Mouse (Mus musculus): ENCODE data around the gene Defa35. TPM values are rescaled to one million over a fixed set of nuclear protein-coding genes. Genes with fewer than 3 reads are reported as not detected.
"Not testable (repeated sequence)": the region's sequence is repeated elsewhere in the genome, so short reads cannot be mapped to it uniquely, and the experiment has no call there.

The Defa35 gene
- not detected in 2 replicates for polyA plus RNA-seq (2015; fragmentation: Nextera tagmentation; extraction: Ambion mirVana)

GRCm38 (mm10) chr8:21064738-21065137, at the start of gene Defa35:
Gene Defa35 (plus strand): TSS chr8:21065038.
- not testable (repeated sequence) for H3K9ac ChIP-seq (ENCODE audit: low read length); H3K36me3 ChIP-seq (ENCODE audit: control insufficient read depth, insufficient read depth); H3K9me3 ChIP-seq (replicated peaks; ENCODE audit: control insufficient read depth, low read length); H3K27me3 ChIP-seq (ENCODE audit: control insufficient read depth, insufficient read depth, low read length); H3K27ac ChIP-seq (ENCODE audit: low read length); H3K4me3 ChIP-seq (ENCODE audit: low read length); H3K4me1 ChIP-seq (ENCODE audit: control insufficient read depth, insufficient read depth, low read length); H3K4me2 ChIP-seq (ENCODE audit: low read depth, low read length); ATAC-seq (replicated peaks; ENCODE audit: extremely low read depth, insufficient read depth, low FRiP score)
- 48% methylated on average over 1 of the region's 1 CpGs for WGBS

- H3K27me3 ChIP-seq (ENCODE audit: control insufficient read depth, insufficient read depth, low read length); H3K4me2 ChIP-seq (ENCODE audit: low read depth, low read length); H3K4me1 ChIP-seq (ENCODE audit: control insufficient read depth, insufficient read depth, low read length); H3K9me3 ChIP-seq (replicated peaks; ENCODE audit: control insufficient read depth, low read length); H3K4me3 ChIP-seq (ENCODE audit: low read length); ATAC-seq (replicated peaks; ENCODE audit: extremely low read depth, insufficient read depth, low FRiP score); H3K9ac ChIP-seq (ENCODE audit: low read length); H3K36me3 ChIP-seq (ENCODE audit: control insufficient read depth, insufficient read depth); H3K27ac ChIP-seq (ENCODE audit: low read length): not testable (repeated sequence)
- WGBS: no CpG with 5 or more reads among the region's 1 CpGs
Observed at GRCm38 (mm10) chr8:21025245-21025644, 39.6 kb upstream of the Defa35 start, which contains the start of gene Defa21. Gene Defa21 (plus strand): TSS chr8:21025545.

DNA sequence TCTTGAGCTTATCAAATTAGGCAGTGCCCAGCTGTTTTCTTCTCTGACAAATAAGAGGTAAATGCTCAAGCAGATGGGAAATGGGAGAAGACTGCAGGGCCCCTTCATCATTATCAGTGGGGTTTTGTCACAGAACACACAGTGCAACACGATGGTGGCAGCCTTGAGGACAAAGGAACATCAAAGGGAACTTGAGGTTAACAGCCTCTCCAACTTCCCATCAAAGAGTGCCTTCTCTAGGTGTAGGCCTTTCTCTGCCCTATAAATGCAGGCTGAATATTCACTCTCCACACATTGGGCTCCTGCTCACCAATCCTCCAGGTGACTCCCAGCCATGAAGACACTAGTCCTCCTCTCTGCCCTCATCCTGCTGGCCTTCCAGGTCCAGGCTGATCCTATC, 10.1 kb upstream of the Defa35 start, which contains the start of gene Defa23:
Gene Defa23 (plus strand): TSS at position 301 of the 400 bp plus-strand sequence.
- H3K9ac ChIP-seq (ENCODE audit: low read length); H3K9me3 ChIP-seq (replicated peaks; ENCODE audit: control insufficient read depth, low read length); H3K4me1 ChIP-seq (ENCODE audit: control insufficient read depth, insufficient read depth, low read length); H3K27me3 ChIP-seq (ENCODE audit: control insufficient read depth, insufficient read depth, low read length); H3K4me3 ChIP-seq (ENCODE audit: low read length); H3K4me2 ChIP-seq (ENCODE audit: low read depth, low read length); H3K27ac ChIP-seq (ENCODE audit: low read length); H3K36me3 ChIP-seq (ENCODE audit: control insufficient read depth, insufficient read depth); ATAC-seq (replicated peaks; ENCODE audit: extremely low read depth, insufficient read depth, low FRiP score): not testable (repeated sequence)
- no CpG with 5 or more reads among the region's 1 CpGs for WGBS

DNA sequence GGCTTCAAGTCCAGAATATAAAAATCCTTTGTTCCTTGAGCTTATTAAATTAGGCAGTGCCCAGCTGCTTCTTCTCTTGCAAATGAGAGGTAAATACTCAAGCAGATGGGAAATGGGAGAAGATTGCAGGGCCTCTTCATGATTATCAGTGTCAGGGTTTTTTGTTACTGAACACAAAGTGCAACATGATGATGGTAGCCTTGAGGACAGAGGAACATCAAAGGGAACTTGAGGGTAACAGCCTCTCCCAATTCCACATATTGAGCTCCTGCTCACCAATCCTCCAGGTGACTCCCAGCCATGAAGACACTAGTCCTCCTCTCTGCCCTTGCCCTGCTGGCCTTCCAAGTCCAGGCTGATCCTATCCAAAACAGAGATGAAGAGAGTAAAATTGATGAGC, 19.3 kb downstream of the Defa35 start, which contains the start of gene Defa25:
Gene Defa25 (plus strand): TSS at position 301 of the 400 bp plus-strand sequence.
- H3K9me3 ChIP-seq (replicated peaks; ENCODE audit: control insufficient read depth, low read length); H3K36me3 ChIP-seq (ENCODE audit: control insufficient read depth, insufficient read depth); H3K9ac ChIP-seq (ENCODE audit: low read length); H3K27me3 ChIP-seq (ENCODE audit: control insufficient read depth, insufficient read depth, low read length); H3K4me2 ChIP-seq (ENCODE audit: low read depth, low read length); ATAC-seq (replicated peaks; ENCODE audit: extremely low read depth, insufficient read depth, low FRiP score); H3K27ac ChIP-seq (ENCODE audit: low read length); H3K4me3 ChIP-seq (ENCODE audit: low read length); H3K4me1 ChIP-seq (ENCODE audit: control insufficient read depth, insufficient read depth, low read length): not testable (repeated sequence)

GRCm38 (mm10) chr8:21093106-21093505, 28.3 kb downstream of the Defa35 start:
- WGBS: 29% methylated on average over 4 of the region's 4 CpGs
- no peaks in the 10 kb centered on the region for H3K9me3 ChIP-seq (replicated peaks; ENCODE audit: control insufficient read depth, low read length)

GRCm38 (mm10) chr8:21095950-21096349, 31.1 kb downstream of the Defa35 start, which contains the start of gene Gm14851:
Gene Gm14851 (minus strand): TSS chr8:21096050.
- H3K4me3 ChIP-seq (ENCODE audit: low read length); H3K27me3 ChIP-seq (ENCODE audit: control insufficient read depth, insufficient read depth, low read length); H3K9me3 ChIP-seq (replicated peaks; ENCODE audit: control insufficient read depth, low read length); H3K9ac ChIP-seq (ENCODE audit: low read length); ATAC-seq (replicated peaks; ENCODE audit: extremely low read depth, insufficient read depth, low FRiP score); H3K27ac ChIP-seq (ENCODE audit: low read length); H3K36me3 ChIP-seq (ENCODE audit: control insufficient read depth, insufficient read depth); H3K4me1 ChIP-seq (ENCODE audit: control insufficient read depth, insufficient read depth, low read length); H3K4me2 ChIP-seq (ENCODE audit: low read depth, low read length): not testable (repeated sequence)
- WGBS: no CpG with 5 or more reads among the region's 2 CpGs

More at GRCm38 (mm10) chr8:21093106-21093505, 28.3 kb downstream of the Defa35 start:
- H3K4me2 ChIP-seq (ENCODE audit: low read depth, low read length): no peak overlapping the region
- H3K27ac ChIP-seq (ENCODE audit: low read length): no peak overlapping the region
- H3K27me3 ChIP-seq (ENCODE audit: control insufficient read depth, insufficient read depth, low read length): no peaks in the 10 kb centered on the region
- no peaks in the 10 kb centered on the region for H3K4me1 ChIP-seq (ENCODE audit: control insufficient read depth, insufficient read depth, low read length)
- no peaks in the 10 kb centered on the region for H3K36me3 ChIP-seq (ENCODE audit: control insufficient read depth, insufficient read depth)
- H3K4me3 ChIP-seq (ENCODE audit: low read length): no peak overlapping the region
- no peak overlapping the region for H3K9ac ChIP-seq (ENCODE audit: low read length)
- ATAC-seq (replicated peaks; ENCODE audit: extremely low read depth, insufficient read depth, low FRiP score): no peak

Other genes starting within 250 kb of the Defa35 start
- gene Defb33, start 172.4 kb upstream of the Defa35 start, polyA plus RNA-seq (2015; fragmentation: Nextera tagmentation; extraction: Ambion mirVana): not detected in 2 replicates
- gene Gm15056, start 162.4 kb upstream of the Defa35 start, polyA plus RNA-seq (2015; fragmentation: Nextera tagmentation; extraction: Ambion mirVana): not detected in 2 replicates
- gene Gm6040, start 143.0 kb upstream of the Defa35 start, polyA plus RNA-seq (2015; fragmentation: Nextera tagmentation; extraction: Ambion mirVana): not detected in 2 replicates
- gene AY761185, start 120.3 kb upstream of the Defa35 start, polyA plus RNA-seq (2015; fragmentation: Nextera tagmentation; extraction: Ambion mirVana): not detected in 2 replicates
- 0.55 TPM in 1 of 2 replicates, not detected in the other for gene Defa21, start 39.5 kb upstream of the Defa35 start, polyA plus RNA-seq (2015; fragmentation: Nextera tagmentation; extraction: Ambion mirVana)
- 0.68 TPM in 1 of 2 replicates, not detected in the other for gene Defa23, start 10.0 kb upstream of the Defa35 start, polyA plus RNA-seq (2015; fragmentation: Nextera tagmentation; extraction: Ambion mirVana)
- not detected in 2 replicates for gene Defa25, start 19.4 kb downstream of the Defa35 start, polyA plus RNA-seq (2015; fragmentation: Nextera tagmentation; extraction: Ambion mirVana)
- not detected in 2 replicates for gene Gm14851, start 31.0 kb downstream of the Defa35 start, polyA plus RNA-seq (2015; fragmentation: Nextera tagmentation; extraction: Ambion mirVana)
- gene Defa30, start 69.6 kb downstream of the Defa35 start, polyA plus RNA-seq (2015; fragmentation: Nextera tagmentation; extraction: Ambion mirVana): 0.71 TPM in 1 of 2 replicates, not detected in the other
- gene Defa22, start 97.2 kb downstream of the Defa35 start, polyA plus RNA-seq (2015; fragmentation: Nextera tagmentation; extraction: Ambion mirVana): 2.1 TPM in 1 of 2 replicates, not detected in the other
- gene Defa31, start 126.6 kb downstream of the Defa35 start, polyA plus RNA-seq (2015; fragmentation: Nextera tagmentation; extraction: Ambion mirVana): not detected in 2 replicates
- gene Gm15293, start 136.5 kb downstream of the Defa35 start, polyA plus RNA-seq (2015; fragmentation: Nextera tagmentation; extraction: Ambion mirVana): not detected in 2 replicates
- not detected in 2 replicates for gene Gm15292, start 184.7 kb downstream of the Defa35 start, polyA plus RNA-seq (2015; fragmentation: Nextera tagmentation; extraction: Ambion mirVana)

Data from heart, embryonic 16.5 days (tissue).